In the genomic region with DNA sequence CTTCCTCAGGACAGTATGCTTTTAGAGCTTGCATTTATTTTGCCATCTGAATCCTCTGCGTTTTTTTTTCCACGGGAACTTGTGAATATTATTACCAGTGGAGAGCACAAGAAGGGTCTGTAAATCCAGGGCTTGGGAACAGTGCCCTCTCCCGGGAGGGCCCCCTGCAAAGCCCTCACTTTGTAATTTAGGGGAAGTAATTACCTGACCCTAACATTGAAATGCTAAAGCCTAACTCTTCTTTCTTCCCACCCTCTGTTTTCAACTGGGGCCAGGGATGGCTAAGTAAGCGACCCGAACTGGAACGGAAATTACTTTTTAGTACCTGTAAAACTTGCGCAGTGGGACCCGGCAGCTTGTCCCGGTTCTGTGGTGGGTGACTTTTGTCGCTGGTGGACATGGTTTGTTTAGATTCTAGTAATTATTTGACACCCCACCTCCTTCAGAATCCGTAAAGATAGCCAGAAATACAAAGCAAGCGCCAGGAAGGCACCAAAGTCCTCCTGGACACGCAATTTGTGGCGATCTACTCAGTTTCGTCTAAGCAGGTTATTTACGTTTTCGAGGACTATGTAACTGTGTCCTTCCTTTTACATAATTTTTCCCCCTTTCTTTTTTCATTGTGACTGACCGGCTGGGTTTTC, we compare ENCODE assay signal across 9 mouse cellular contexts. TPM values are rescaled to one million over a fixed set of nuclear protein-coding genes. Genes with fewer than 3 reads are reported as not detected.
DNase-seq lines count a peak whose midpoint lies in the region; ATAC-seq lines count a peak whose summit lies in the region.
"Had no signal": no experiment of that assay in that cellular context is flagged by ENCODE, and none has a peak within 500 bp of the region (broad histone marks: within the 10 kb centered on the region; RNA-seq: fewer than 3 reads in every experiment).

No protein-coding gene starts in this region.

- intact Hi-C loops in gastrocnemius, postnatal 14 days (cut with DNase I; ENCODE audit: low total_unique reads) = no loop called here

- H3K4me3 ChIP-seq in embryonic facial prominence, embryonic 12.5 days = peak overlapping the region; percentile 39
- peak overlapping the region; percentile 30 for H3K4me3 ChIP-seq in intestine, embryonic 15.5 days (replicated peaks)
- peak overlapping the region; percentile 32 for H3K4me3 ChIP-seq in neural tube, embryonic 11.5 days (ENCODE audit: low read depth, low read length)

- peak; percentile 5 for DNase-seq in kidney, adult 18-20 months
- no peak for DNase-seq in kidney, postnatal 10 days
- peak; percentile 47 for DNase-seq in neural tube, embryonic 11.5 days (ENCODE audit: low spot score)
- DNase-seq in ovary, adult 18-20 months (ENCODE audit: low spot score) = no peak
- no peak for DNase-seq in spleen, adult 18-20 months
- DNase-seq in gastrocnemius, postnatal 14 days = no peak

- H3K27me3 ChIP-seq in embryonic facial prominence, embryonic 12.5 days = peaks cover 64% of the 10 kb centered on the region
- H3K27me3 ChIP-seq in intestine, embryonic 15.5 days (replicated peaks) = peaks cover 37% of the 10 kb centered on the region
- H3K27me3 ChIP-seq in neural tube, embryonic 11.5 days (ENCODE audit: control insufficient read depth, insufficient read depth, low read length) = peaks cover 18% of the 10 kb centered on the region

- H3K9ac ChIP-seq in embryonic facial prominence, embryonic 12.5 days = no peak overlapping the region
- H3K9ac ChIP-seq in intestine, embryonic 15.5 days = no peak overlapping the region
- peak overlapping the region; percentile 51 for H3K9ac ChIP-seq in neural tube, embryonic 11.5 days (ENCODE audit: low read length)

- H3K4me1 ChIP-seq in embryonic facial prominence, embryonic 12.5 days = peaks cover 16% of the 10 kb centered on the region; the same call in 1 of the 2 replicates
- peaks cover 8% of the 10 kb centered on the region for H3K4me1 ChIP-seq in intestine, embryonic 15.5 days (replicated peaks)
- H3K4me1 ChIP-seq in neural tube, embryonic 11.5 days (ENCODE audit: control insufficient read depth, insufficient read depth, low read length) = peaks cover 19% of the 10 kb centered on the region

- WGBS in embryonic facial prominence, embryonic 12.5 days = 1% methylated on average over 18 of the region's 18 CpGs
- WGBS in intestine, embryonic 15.5 days = 3% methylated on average over 18 of the region's 18 CpGs
- WGBS in neural tube, embryonic 11.5 days = 1% methylated on average over 18 of the region's 18 CpGs

- H3K36me3 ChIP-seq in embryonic facial prominence, embryonic 12.5 days = no peaks in the 10 kb centered on the region
- H3K36me3 ChIP-seq in intestine, embryonic 15.5 days = no peaks in the 10 kb centered on the region
- no peaks in the 10 kb centered on the region for H3K36me3 ChIP-seq in neural tube, embryonic 11.5 days (ENCODE audit: control insufficient read depth, insufficient read depth, low read length)

- ATAC-seq in embryonic facial prominence, embryonic 12.5 days (ENCODE audit: insufficient number of reproducible peaks, insufficient read depth, low FRiP score, low TSS enrichment) = no peak
- ATAC-seq in intestine, embryonic 15.5 days = no peak
- no peak for ATAC-seq in neural tube, embryonic 11.5 days (ENCODE audit: insufficient read depth, low FRiP score, low TSS enrichment)

- H3K9me3 ChIP-seq in embryonic facial prominence, embryonic 12.5 days = no peaks in the 10 kb centered on the region
- no peaks in the 10 kb centered on the region for H3K9me3 ChIP-seq in intestine, embryonic 15.5 days
- H3K9me3 ChIP-seq in neural tube, embryonic 11.5 days (ENCODE audit: control insufficient read depth, low read length) = no peaks in the 10 kb centered on the region
- H3K9me3 ChIP-seq: G1E had no signal

- peak overlapping the region; percentile 76 for H3K4me2 ChIP-seq in embryonic facial prominence, embryonic 12.5 days (replicated peaks)
- peak overlapping the region; percentile 69 for H3K4me2 ChIP-seq in intestine, embryonic 15.5 days (replicated peaks)
- peak overlapping the region; percentile 67 for H3K4me2 ChIP-seq in neural tube, embryonic 11.5 days (ENCODE audit: low read depth)

- no peak overlapping the region for H3K27ac ChIP-seq in embryonic facial prominence, embryonic 12.5 days
- no peak overlapping the region for H3K27ac ChIP-seq in intestine, embryonic 15.5 days
- H3K27ac ChIP-seq in neural tube, embryonic 11.5 days (ENCODE audit: low read depth, low read length) = peak overlapping the region; percentile 71

RNA-seq across cellular contexts. Expression of a gene that starts 44.9 kb away (rescaled TPM):
- polyA plus RNA-seq in embryonic facial prominence, embryonic 12.5 days (2016; fragmentation: Nextera tagmentation; extraction: Ambion mirVana) = 0.38 and 0.47 TPM in 2 replicates
- not detected in 2 replicates for polyA plus RNA-seq in intestine, embryonic 15.5 days (2015; fragmentation: Nextera tagmentation; extraction: Ambion mirVana)
- polyA plus RNA-seq in neural tube, embryonic 11.5 days (2014; fragmentation: Nextera tagmentation; extraction: Ambion mirVana) = 0.23 and 0.35 TPM in 2 replicates
- total RNA-seq in gastrocnemius, postnatal 14 days (2021) = not detected
- polyA plus RNA-seq: G1E had no signal

RNA-seq across cellular contexts. Expression of a gene that starts 59.5 kb away (rescaled TPM):
- polyA plus RNA-seq in embryonic facial prominence, embryonic 12.5 days (2016; fragmentation: Nextera tagmentation; extraction: Ambion mirVana) = 4.8 and 5.4 TPM in 2 replicates
- 0.16 TPM in 1 of 2 replicates, not detected in the other for polyA plus RNA-seq in intestine, embryonic 15.5 days (2015; fragmentation: Nextera tagmentation; extraction: Ambion mirVana)
- 10.3 and 10.8 TPM in 2 replicates for polyA plus RNA-seq in neural tube, embryonic 11.5 days (2014; fragmentation: Nextera tagmentation; extraction: Ambion mirVana)
- not detected for total RNA-seq in gastrocnemius, postnatal 14 days (2021)
- polyA plus RNA-seq: G1E had no signal

Comparison
In these comparisons a context has a peak if more than half of its experiments do, and no peak if none do; other contexts are left out.
1. DNase-seq: peak in kidney, adult 18-20 months (single experiment) and neural tube, embryonic 11.5 days (single experiment); none in kidney, postnatal 10 days (single experiment), ovary, adult 18-20 months (single experiment), spleen, adult 18-20 months (0 of 2) and gastrocnemius, postnatal 14 days (single experiment).
2. Peak in every context shown above with its lines, with median percentiles within 50 percentile points of each other: H3K4me2 ChIP-seq and H3K4me3 ChIP-seq.